Mouse (Mus musculus) stomach, postnatal 0 days (tissue): ENCODE data around the gene Ubc. TPM values are rescaled to one million over a fixed set of nuclear protein-coding genes. Genes with fewer than 3 reads are reported as not detected.
"Not testable (repeated sequence)": the region's sequence is repeated elsewhere in the genome, so short reads cannot be mapped to it uniquely, and the experiment has no call there.

ENCODE experiments used
- ATAC-seq: fragments of 200-750 bp; cut with Nextera tagmentation; 2 replicates; pipeline ENCODE4 v1.8.0; 2017; ENCODE audit not compliant: low FRiP score, low TSS enrichment
- DNase-seq: peaks from one replicate; pipeline ENCODE4 v3.0.0-alpha.2; 2016; ENCODE audit warnings: low spot score
- H3K27ac ChIP-seq: fragments of 300-500 bp; sonication (generic); replicated peaks from 2 replicates; pipeline ENCODE4 v1.5.1; 2014; ENCODE audit warnings: mild to moderate bottlenecking, control low read depth
- H3K27me3 ChIP-seq: fragments of 300-500 bp; sonication (generic); 2 replicates; pipeline ENCODE4 v1.6.1; 2014; ENCODE audit warnings: low read length; ENCODE audit not compliant: control insufficient read depth, insufficient read depth
- H3K36me3 ChIP-seq: fragments of 300-500 bp; sonication (generic); 2 replicates; pipeline ENCODE4 v1.6.1; 2014; ENCODE audit warnings: low read length, mixed read lengths; ENCODE audit not compliant: control insufficient read depth, insufficient read depth
- H3K4me1 ChIP-seq: fragments of 300-500 bp; sonication (generic); replicated peaks from 2 replicates; pipeline ENCODE4 v1.6.1; 2014; ENCODE audit warnings: antibody characterized with exemption; ENCODE audit not compliant: control insufficient read depth, insufficient read depth
- H3K4me2 ChIP-seq: fragments of 300-500 bp; sonication (generic); replicated peaks from 2 replicates; pipeline ENCODE4 v1.6.1; 2014; ENCODE audit warnings: low read depth, mild to moderate bottlenecking, control low read depth, moderate library complexity
- H3K4me3 ChIP-seq: fragments of 300-500 bp; sonication (generic); 2 replicates; pipeline ENCODE4 v1.5.1; 2014; ENCODE audit warnings: low read depth, low read length, control low read depth
- H3K9ac ChIP-seq: fragments of 300-500 bp; sonication (generic); 2 replicates; pipeline ENCODE4 v1.6.1; 2014; ENCODE audit warnings: mild to moderate bottlenecking, low read length, control low read depth, mixed read lengths
- H3K9me3 ChIP-seq: fragments of 300-500 bp; sonication (generic); 2 replicates; pipeline ENCODE4 v1.6.1; 2016; ENCODE audit warnings: low read length; ENCODE audit not compliant: control insufficient read depth
- CTCF ChIP-seq: IDR thresholded peaks from 2 replicates; pipeline ENCODE4 v1.5.1; 2016; ENCODE audit warnings: antibody characterized with exemption, low read depth, mild to moderate bottlenecking, moderate library complexity
- EP300 ChIP-seq: optimal IDR thresholded peaks from 2 replicates; pipeline ENCODE3; 2016; ENCODE audit warnings: antibody characterized with exemption
- WGBS: fragments of 180-500 bp; shearing (Covaris S2); extraction: QIAGEN DNeasy Blood & Tissue Kit; methylation state at CpG from one replicate; pipeline ENCODE4 v1.1.7; 2014; 5-methylcytosine and 5-hydroxymethylcytosine counted together
- polyA plus RNA-seq: library from polyadenylated mRNA; unstranded; fragments of >200 nt; fragmentation: Nextera tagmentation; extraction: Ambion mirVana; gene quantifications from 2 replicates; pipeline ENCODE4 v1.2.1, GENCODE M21; 2015

Gene Ubc
- polyA plus RNA-seq, 1 experiment from 2014 or later = 549 TPM

GRCm38 (mm10) chr5:125425698-125426276 lies 35.8 kb upstream of the Ubc start:
- TF ChIP-seq CTCF = no peak
- TF ChIP-seq EP300 = no peak
- Histone ChIP-seq H3K9ac (no peak overlapping the region), H3K27me3 (no peaks in the 10 kb centered on the region), H3K27ac (no peak overlapping the region), H3K4me1 (no peaks in the 10 kb centered on the region), H3K36me3 (peaks cover 38% of the 10 kb centered on the region), H3K4me3 (no peak overlapping the region), H3K4me2 (no peak overlapping the region), H3K9me3 (no peaks in the 10 kb centered on the region)
- ATAC-seq (no peak), DNase-seq (no peak)
- 91% methylated on average over 10 of the region's 10 CpGs for WGBS

GRCm38 (mm10) chr5:125419124-125419523 lies 29.1 kb upstream of the Ubc start:
- WGBS = 77% methylated on average over 11 of the region's 11 CpGs
- ATAC-seq (no peak), DNase-seq (no peak)
- Histone ChIP-seq H3K36me3 (peaks cover 37% of the 10 kb centered on the region), H3K4me1 (no peaks in the 10 kb centered on the region), H3K9ac (no peak overlapping the region), H3K27ac (no peak overlapping the region), H3K4me2 (no peak overlapping the region), H3K27me3 (no peaks in the 10 kb centered on the region), H3K4me3 (no peak overlapping the region), H3K9me3 (no peaks in the 10 kb centered on the region)
- TF ChIP-seq EP300 = no peak
- TF ChIP-seq CTCF = no peak

GRCm38 (mm10) chr5:125418636-125419035 lies 28.6 kb upstream of the Ubc start:
- Histone ChIP-seq H3K9me3 (no peaks in the 10 kb centered on the region), H3K4me2 (no peak overlapping the region), H3K4me1 (no peaks in the 10 kb centered on the region), H3K36me3 (peaks cover 34% of the 10 kb centered on the region), H3K27me3 (no peaks in the 10 kb centered on the region), H3K27ac (no peak overlapping the region), H3K4me3 (no peak overlapping the region), H3K9ac (no peak overlapping the region)
- ATAC-seq (no peak), DNase-seq (no peak)
- no peak for TF ChIP-seq CTCF
- TF ChIP-seq EP300 = no peak
- WGBS = 86% methylated on average over 12 of the region's 12 CpGs

- Histone ChIP-seq H3K9me3 (no peaks in the 10 kb centered on the region), H3K9ac (no peak overlapping the region), H3K4me1 (no peaks in the 10 kb centered on the region), H3K4me2 (no peak overlapping the region), H3K27ac (no peak overlapping the region), H3K36me3 (peaks cover 29% of the 10 kb centered on the region), H3K27me3 (no peaks in the 10 kb centered on the region), H3K4me3 (no peak overlapping the region)
- ATAC-seq (no peak), DNase-seq (no peak)
- 91% methylated on average over 8 of the region's 8 CpGs for WGBS
- TF ChIP-seq CTCF (no peak), EP300 (no peak)
These were observed 26.2 kb upstream of the Ubc start for GRCm38 (mm10) chr5:125416183-125416582.

DNA sequence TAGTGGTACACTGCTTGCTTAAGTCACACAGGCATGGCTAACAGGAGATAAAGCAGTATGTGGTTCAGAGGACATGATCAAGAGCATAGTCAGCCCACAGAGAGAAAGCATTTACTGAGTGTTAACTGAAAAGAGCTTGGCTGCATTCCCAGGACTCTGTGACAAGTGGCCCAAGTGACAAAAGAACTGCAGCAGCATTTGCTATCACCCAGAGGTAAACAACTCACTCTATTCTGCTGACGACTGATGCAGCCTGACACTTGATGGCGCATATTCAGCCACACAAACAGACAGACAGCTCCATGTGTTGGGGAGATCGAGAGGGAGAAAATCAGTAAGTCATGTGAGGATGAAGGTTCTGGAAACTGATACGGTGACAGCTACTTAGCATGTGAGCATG lies 23.8 kb upstream of the Ubc start:
- WGBS = 79% methylated on average over 4 of the region's 4 CpGs
- H3K27me3 ChIP-seq = no peaks in the 10 kb centered on the region
- no peak overlapping the region for H3K4me3 ChIP-seq
- H3K9me3 ChIP-seq = no peaks in the 10 kb centered on the region
- TF ChIP-seq CTCF = no peak
- no peak for TF ChIP-seq EP300
- H3K27ac ChIP-seq = no peak overlapping the region
- no peak overlapping the region for H3K9ac ChIP-seq
- H3K4me2 ChIP-seq = no peak overlapping the region
- peaks cover 20% of the 10 kb centered on the region; the same call in 1 of the 2 replicates for H3K36me3 ChIP-seq
- no peak for DNase-seq
- H3K4me1 ChIP-seq = no peaks in the 10 kb centered on the region
- no peak for ATAC-seq

DNA sequence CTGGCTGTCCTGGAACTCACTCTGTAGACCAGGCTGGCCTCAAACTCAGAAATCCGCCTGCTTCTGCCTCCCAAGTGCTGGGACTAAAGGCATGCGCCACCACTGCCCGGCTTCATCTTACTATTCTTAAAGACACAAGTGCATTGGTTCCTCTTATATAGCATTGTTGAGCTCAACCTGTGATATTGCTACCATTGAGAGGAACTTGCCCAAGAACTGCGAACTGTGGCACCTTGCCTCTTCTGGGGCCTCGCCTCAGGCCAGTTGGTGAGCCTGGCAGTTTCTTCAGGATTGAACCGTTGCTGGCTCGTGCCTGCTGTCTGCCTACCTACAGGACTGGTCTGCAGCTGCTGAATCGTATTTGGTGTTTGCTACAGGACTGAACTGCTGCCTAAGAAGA lies 22.5 kb upstream of the Ubc start:
- H3K27ac ChIP-seq, H3K27me3 ChIP-seq, H3K4me3 ChIP-seq, H3K9me3 ChIP-seq, H3K4me1 ChIP-seq, H3K4me2 ChIP-seq, DNase-seq, ATAC-seq, H3K9ac ChIP-seq: not testable (repeated sequence)
- H3K36me3 ChIP-seq = peaks cover 13% of the 10 kb centered on the region; the same call in 1 of the 2 replicates
- WGBS = 86% methylated on average over 8 of the region's 8 CpGs
